In the genomic region with DNA sequence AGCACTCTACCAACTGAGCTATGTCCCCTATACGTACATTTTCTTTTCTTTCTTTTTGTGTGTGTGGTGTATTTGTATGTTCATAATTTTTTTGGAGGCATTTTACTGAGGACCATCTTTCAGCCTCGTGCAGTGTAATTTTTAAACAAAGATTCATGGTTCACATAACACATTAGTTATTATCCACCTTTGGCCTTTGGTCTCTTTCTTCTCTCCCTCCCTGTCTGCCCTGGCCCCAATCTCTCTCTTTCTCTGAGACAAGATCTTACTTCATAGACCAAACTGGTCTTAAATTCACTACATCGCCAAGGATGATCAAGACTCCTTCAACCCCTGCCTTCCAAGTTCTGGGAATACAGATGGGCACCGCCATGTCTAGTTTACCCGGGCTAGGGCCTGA, we compare ENCODE assay signal across 38 mouse cellular contexts. TPM values are rescaled to one million over a fixed set of nuclear protein-coding genes. Genes with fewer than 3 reads are reported as not detected.
"Had no signal": no experiment of that assay in that cellular context is flagged by ENCODE, and none has a peak within 500 bp of the region (broad histone marks: within the 10 kb centered on the region; RNA-seq: fewer than 3 reads in every experiment).

No protein-coding gene starts in this region.

- H3K4me2 ChIP-seq: limb, embryonic 12.5 days; limb, embryonic 13.5 days; limb, embryonic 15.5 days; liver, embryonic 11.5 days; liver, embryonic 12.5 days; liver, embryonic 13.5 days; liver, embryonic 15.5 days; lung, embryonic 14.5 days; lung, embryonic 15.5 days; midbrain, embryonic 11.5 days; midbrain, embryonic 12.5 days; midbrain, embryonic 13.5 days; midbrain, embryonic 15.5 days; neural tube, embryonic 12.5 days had no signal

- H3K27me3 ChIP-seq: limb, embryonic 12.5 days; limb, embryonic 13.5 days; limb, embryonic 15.5 days; liver, embryonic 12.5 days; liver, embryonic 13.5 days; liver, embryonic 15.5 days; lung, embryonic 15.5 days; midbrain, embryonic 12.5 days; midbrain, embryonic 13.5 days; midbrain, embryonic 15.5 days; neural tube, embryonic 12.5 days had no signal

- ATAC-seq: liver, embryonic 12.5 days; liver, postnatal 0 days; lung, postnatal 0 days; midbrain, embryonic 13.5 days; midbrain, embryonic 15.5 days; midbrain, embryonic 16.5 days had no signal

- H3K9me3 ChIP-seq: limb, embryonic 10.5 days; limb, embryonic 12.5 days; limb, embryonic 13.5 days; limb, embryonic 15.5 days; liver, embryonic 12.5 days; liver, embryonic 13.5 days; liver, embryonic 15.5 days; lung, embryonic 15.5 days; megakaryocyte, embryonic 14.5 days; midbrain, embryonic 10.5 days; midbrain, embryonic 12.5 days; midbrain, embryonic 13.5 days; midbrain, embryonic 15.5 days; neural tube, embryonic 12.5 days had no signal

- H3K27ac ChIP-seq: limb, embryonic 10.5 days; limb, embryonic 12.5 days; limb, embryonic 13.5 days; limb, embryonic 15.5 days; liver, embryonic 12.5 days; liver, embryonic 13.5 days; liver, embryonic 14.5 days; liver, embryonic 15.5 days; lung, embryonic 15.5 days; macrophage; midbrain, embryonic 10.5 days; midbrain, embryonic 12.5 days; midbrain, embryonic 13.5 days; midbrain, embryonic 15.5 days; neural tube, embryonic 12.5 days had no signal

- H3K36me3 ChIP-seq: limb, embryonic 10.5 days; limb, embryonic 12.5 days; limb, embryonic 13.5 days; limb, embryonic 15.5 days; liver, embryonic 12.5 days; liver, embryonic 13.5 days; liver, embryonic 15.5 days; lung, embryonic 15.5 days; midbrain, embryonic 10.5 days; midbrain, embryonic 12.5 days; midbrain, embryonic 13.5 days; midbrain, embryonic 15.5 days; neural tube, embryonic 12.5 days had no signal

- H3K9ac ChIP-seq: limb, embryonic 12.5 days; limb, embryonic 13.5 days; limb, embryonic 15.5 days; liver, embryonic 12.5 days; liver, embryonic 13.5 days; liver, embryonic 14.5 days; liver, embryonic 15.5 days; liver, postnatal 0 days; lung, embryonic 14.5 days; lung, embryonic 15.5 days; midbrain, embryonic 12.5 days; midbrain, embryonic 13.5 days; midbrain, embryonic 15.5 days; neural tube, embryonic 12.5 days had no signal

- H3K4me3 ChIP-seq: limb, embryonic 10.5 days; limb, embryonic 12.5 days; limb, embryonic 13.5 days; limb, embryonic 15.5 days; liver, embryonic 12.5 days; liver, embryonic 13.5 days; liver, embryonic 15.5 days; lung, embryonic 15.5 days; megakaryocyte, embryonic 14.5 days; midbrain, embryonic 10.5 days; midbrain, embryonic 12.5 days; midbrain, embryonic 13.5 days; midbrain, embryonic 15.5 days; myocyte; neural tube, embryonic 12.5 days had no signal

- DNase-seq: left cerebral cortex, postnatal 4 days; liver; liver, embryonic 13.5 days; liver, postnatal 0 days; lung, adult 2 months; lung, embryonic 14.5 days; lung, postnatal 10 days; lung, postnatal 14 days; lung, postnatal 4 days; midbrain, embryonic 14.5 days had no signal

- H3K4me1 ChIP-seq: liver, embryonic 15.5 days; lung, embryonic 15.5 days; midbrain, embryonic 12.5 days; midbrain, embryonic 13.5 days; midbrain, embryonic 15.5 days; neural tube, embryonic 12.5 days had no signal

RNA-seq across cellular contexts. Expression of a gene that starts 44.7 kb away (rescaled TPM):
- total RNA-seq: liver, adult 2 months; megakaryocyte progenitor cell, adult 5-6 weeks; megakaryocyte-erythroid progenitor cell, adult 5-6 weeks; midbrain, postnatal 0 days; monocyte, adult 5-6 weeks had no signal
- polyA plus RNA-seq: liver, adult 2 months; liver, embryonic 11.5 days; liver, embryonic 12.5 days; liver, embryonic 13.5 days; liver, embryonic 14.5 days; liver, embryonic 15.5 days; liver, embryonic 16.5 days; liver, postnatal 0 days; lung, embryonic 14.5 days; lung, embryonic 15.5 days; lung, embryonic 16.5 days; lung, postnatal 0 days; neural tube, embryonic 11.5 days had no signal
